Mouse (Mus musculus): ENCODE results near the gene Gm26965. TPM values are rescaled to one million over a fixed set of nuclear protein-coding genes. Genes with fewer than 3 reads are reported as not detected.
"Not testable (repeated sequence)": the region's sequence is repeated elsewhere in the genome, so short reads cannot be mapped to it uniquely, and the experiment has no call there.

The Gm26965 gene
- polyA plus RNA-seq, 1 experiment from 2014 or later = not detected

GRCm38 (mm10) chr13:67481528-67481927 lies 44.4 kb downstream of the Gm26965 start:
- H3K4me1 ChIP-seq = no peaks in the 10 kb centered on the region
- H3K9me3 ChIP-seq = no peaks in the 10 kb centered on the region
- 69% methylated on average over 4 of the region's 4 CpGs for WGBS

GRCm38 (mm10) chr13:67469274-67469673 lies 56.7 kb downstream of the Gm26965 start:
- Histone ChIP-seq H3K27ac (no peak overlapping the region), H3K27me3 (ENCODE audit: insufficient read depth, poor library complexity, severe bottlenecking) (no peaks in the 10 kb centered on the region), H3K4me1 (no peaks in the 10 kb centered on the region), H3K36me3 (peaks cover 22% of the 10 kb centered on the region), H3K4me3 (no peak overlapping the region), H3K9me3 (no peaks in the 10 kb centered on the region)
- DNase-seq (ENCODE audit: low spot score) = no peak
- WGBS = 83% methylated on average over 3 of the region's 3 CpGs

More at GRCm38 (mm10) chr13:67481528-67481927, 44.4 kb downstream of the Gm26965 start:
- no peak overlapping the region for H3K4me3 ChIP-seq
- no peaks in the 10 kb centered on the region for H3K36me3 ChIP-seq
- no peak overlapping the region for H3K27ac ChIP-seq
- H3K27me3 ChIP-seq (ENCODE audit: insufficient read depth, poor library complexity, severe bottlenecking) = no peaks in the 10 kb centered on the region
- DNase-seq (ENCODE audit: low spot score) = no peak

- H3K4me1 ChIP-seq; DNase-seq (ENCODE audit: low spot score); H3K4me3 ChIP-seq; H3K36me3 ChIP-seq; H3K27ac ChIP-seq; H3K9me3 ChIP-seq; H3K27me3 ChIP-seq (ENCODE audit: insufficient read depth, poor library complexity, severe bottlenecking): not testable (repeated sequence)
- WGBS = 74% methylated on average over 3 of the region's 5 CpGs
Observed at GRCm38 (mm10) chr13:67463506-67464185, 62.3 kb downstream of the Gm26965 start.

GRCm38 (mm10) chr13:67452021-67452309 lies 74.0 kb downstream of the Gm26965 start:
- Histone ChIP-seq H3K4me3 (peak overlapping the region; percentile 69), H3K27ac (peak overlapping the region; percentile 82), H3K36me3 (peaks cover 10% of the 10 kb centered on the region; the same call in 1 of the 2 replicates), H3K27me3 (ENCODE audit: insufficient read depth, poor library complexity, severe bottlenecking) (no peaks in the 10 kb centered on the region), H3K4me1 (no peaks in the 10 kb centered on the region), H3K9me3 (no peaks in the 10 kb centered on the region)
- DNase-seq (ENCODE audit: low spot score) = no peak
- WGBS = 10% methylated on average over 3 of the region's 3 CpGs

- Histone ChIP-seq H3K4me3 (peak within 1 kb of the TSS; percentile 69), H3K9me3 (no peaks in the 10 kb centered on the region), H3K27me3 (ENCODE audit: insufficient read depth, poor library complexity, severe bottlenecking) (no peaks in the 10 kb centered on the region), H3K27ac (peak within 1 kb of the TSS; percentile 82), H3K36me3 (peaks cover 16% of the 10 kb centered on the region), H3K4me1 (no peaks in the 10 kb centered on the region)
- DNase-seq (ENCODE audit: low spot score) = peak; percentile 93
- WGBS = 2% methylated on average over 20 of the region's 20 CpGs
Observed at GRCm38 (mm10) chr13:67451172-67452020, 74.6 kb downstream of the Gm26965 start, which contains the start of gene Zfp874a. Gene Zfp874a, minus strand, starts transcription at chr13:67451624.

Other genes with a start within 250 kb of the Gm26965 start
- gene Zfp458, start 247.7 kb downstream of the Gm26965 start, polyA plus RNA-seq (2016; fragmentation: Nextera tagmentation; extraction: Ambion mirVana) = 1.4 and 1.6 TPM in 2 replicates
- gene Zfp457, start 219.7 kb downstream of the Gm26965 start, polyA plus RNA-seq (2016; fragmentation: Nextera tagmentation; extraction: Ambion mirVana) = 0.40 and 0.86 TPM in 2 replicates
- gene Zfp595, start 193.6 kb downstream of the Gm26965 start, polyA plus RNA-seq (2016; fragmentation: Nextera tagmentation; extraction: Ambion mirVana) = 1.5 and 2.6 TPM in 2 replicates
- not detected in 2 replicates for gene Gm28044, start 165.6 kb downstream of the Gm26965 start, polyA plus RNA-seq (2016; fragmentation: Nextera tagmentation; extraction: Ambion mirVana)
- gene Zfp953, start 165.5 kb downstream of the Gm26965 start, polyA plus RNA-seq (2016; fragmentation: Nextera tagmentation; extraction: Ambion mirVana) = 0.59 and 0.84 TPM in 2 replicates
- 0.25 and 0.57 TPM in 2 replicates for gene Gm28041, start 150.4 kb downstream of the Gm26965 start, polyA plus RNA-seq (2016; fragmentation: Nextera tagmentation; extraction: Ambion mirVana)
- 1.2 and 1.4 TPM in 2 replicates for gene Zfp456, start 150.3 kb downstream of the Gm26965 start, polyA plus RNA-seq (2016; fragmentation: Nextera tagmentation; extraction: Ambion mirVana)
- gene Zfp429, start 126.3 kb downstream of the Gm26965 start, polyA plus RNA-seq (2016; fragmentation: Nextera tagmentation; extraction: Ambion mirVana) = 3.4 and 4.0 TPM in 2 replicates
- gene Zfp459, start 104.7 kb downstream of the Gm26965 start, polyA plus RNA-seq (2016; fragmentation: Nextera tagmentation; extraction: Ambion mirVana) = 0.69 and 1.2 TPM in 2 replicates
- 5.7 and 6.2 TPM in 2 replicates for gene Zfp874a, start 74.5 kb downstream of the Gm26965 start, polyA plus RNA-seq (2016; fragmentation: Nextera tagmentation; extraction: Ambion mirVana)
- gene Zfp874b, start 41.9 kb downstream of the Gm26965 start, polyA plus RNA-seq (2016; fragmentation: Nextera tagmentation; extraction: Ambion mirVana) = 1.4 and 2.1 TPM in 2 replicates
- 9.6 and 12.9 TPM in 2 replicates for gene Zfp58, start 25.6 kb downstream of the Gm26965 start, polyA plus RNA-seq (2016; fragmentation: Nextera tagmentation; extraction: Ambion mirVana)
- 14.9 and 16.7 TPM in 2 replicates for gene Zfp87, start within 50 bp of the Gm26965 start, polyA plus RNA-seq (2016; fragmentation: Nextera tagmentation; extraction: Ambion mirVana)
- 11.4 and 11.7 TPM in 2 replicates for gene Zfp748, start 27.7 kb upstream of the Gm26965 start, polyA plus RNA-seq (2016; fragmentation: Nextera tagmentation; extraction: Ambion mirVana)
- 2.1 and 2.6 TPM in 2 replicates for gene Zfp729b, start 83.6 kb upstream of the Gm26965 start, polyA plus RNA-seq (2016; fragmentation: Nextera tagmentation; extraction: Ambion mirVana)
- gene Gm49345, start 111.6 kb upstream of the Gm26965 start, polyA plus RNA-seq (2016; fragmentation: Nextera tagmentation; extraction: Ambion mirVana) = not detected in 2 replicates
- 1.2 and 2.3 TPM in 2 replicates for gene Zfp729a, start 111.6 kb upstream of the Gm26965 start, polyA plus RNA-seq (2016; fragmentation: Nextera tagmentation; extraction: Ambion mirVana)
- 7.5 TPM in 2 replicates for gene Zfp738, start 160.9 kb upstream of the Gm26965 start, polyA plus RNA-seq (2016; fragmentation: Nextera tagmentation; extraction: Ambion mirVana)
- 4.3 and 4.7 TPM in 2 replicates for gene Zfp65, start 203.0 kb upstream of the Gm26965 start, polyA plus RNA-seq (2016; fragmentation: Nextera tagmentation; extraction: Ambion mirVana)
- 2.7 and 3.4 TPM in 2 replicates for gene Zfp85, start 229.1 kb upstream of the Gm26965 start, polyA plus RNA-seq (2016; fragmentation: Nextera tagmentation; extraction: Ambion mirVana)

All from heart, embryonic 10.5 days (tissue).